Mouse (Mus musculus): ENCODE results near the gene Gnb2. TPM values are rescaled to one million over a fixed set of nuclear protein-coding genes. Genes with fewer than 3 reads are reported as not detected.

Gnb2 gene
- total RNA-seq, 2 experiments from 2014 or later: 245 to 248 TPM

GRCm38 (mm10) chr5:137493831-137494230 lies 39.5 kb downstream of the Gnb2 start:
- DNase-seq: peak; percentile 45 to 46
- intact Hi-C loops (cut with DNase I): no loop called here

- intact Hi-C loops (cut with DNase I): no loop called here
- peak; percentile 34 to 42 for DNase-seq
These were observed 41.8 kb downstream of the Gnb2 start for GRCm38 (mm10) chr5:137491559-137491958.

- intact Hi-C loops (cut with DNase I): no loop called here
- no peak for DNase-seq
These were observed 45.7 kb downstream of the Gnb2 start for GRCm38 (mm10) chr5:137487616-137488015.

- DNase-seq: no peak
- intact Hi-C loops (cut with DNase I): no loop called here
These were observed 47.5 kb downstream of the Gnb2 start for GRCm38 (mm10) chr5:137485851-137486155.

GRCm38 (mm10) chr5:137485071-137485850 lies 48.0 kb downstream of the Gnb2 start:
- intact Hi-C loops (cut with DNase I): no loop called here

GRCm38 (mm10) chr5:137481897-137482296 lies 51.4 kb downstream of the Gnb2 start:
- intact Hi-C loops (cut with DNase I): loop anchor here (5.0 kb wide), 1 partner anchor 280 kb away; no protein-coding TSS in a partner anchor
- DNase-seq: no peak

More at GRCm38 (mm10) chr5:137485071-137485850, 48.0 kb downstream of the Gnb2 start:
- no peak for DNase-seq

GRCm38 (mm10) chr5:137481138-137481537 lies 52.2 kb downstream of the Gnb2 start:
- intact Hi-C loops (cut with DNase I): loop anchor here (5.0 kb wide), 1 partner anchor 281 kb away; no protein-coding TSS in a partner anchor
- peak; percentile 81 to 90 for DNase-seq

Small RNAs within 50 kb of the gene (microRNA-seq; reads per million reads assigned to microRNA genes)
- 0 reads per million in 2 experiments for gene Mir6418 (ENCODE audit: borderline number of aligned reads in 2 of 2)

Other genes starting within 250 kb of the Gnb2 start
- 1 to 10 TPM; 2.9 to 3.1 TPM for gene Ache, start 246.0 kb downstream of the Gnb2 start, total RNA-seq (2021)
- gene Ufsp1, start 238.9 kb downstream of the Gnb2 start, total RNA-seq (2021): 1 to 10 TPM; 8.5 to 9.0 TPM
- 10 to 100 TPM; 58.3 to 62.6 TPM for gene Srrt, start 225.8 kb downstream of the Gnb2 start, total RNA-seq (2021)
- gene Trip6, start 219.1 kb downstream of the Gnb2 start, total RNA-seq (2021): 10 to 100 TPM; 11.1 to 14.3 TPM
- gene Slc12a9, start 199.9 kb downstream of the Gnb2 start, total RNA-seq (2021): 1 to 10 TPM; 2.0 to 3.6 TPM
- gene Ephb4, start 183.4 kb downstream of the Gnb2 start, total RNA-seq (2021): 10 to 100 TPM; 55.6 to 64.8 TPM
- gene Zan, start 56.4 kb downstream of the Gnb2 start, total RNA-seq (2021): not detected
- 10 to 100 TPM; 13.1 to 14.1 TPM for gene Pop7, start 31.0 kb downstream of the Gnb2 start, total RNA-seq (2021)
- gene Gigyf1, start 15.0 kb downstream of the Gnb2 start, total RNA-seq (2021): 10 to 100 TPM; 29.5 to 35.4 TPM
- gene Epo, start 268 bp downstream of the Gnb2 start, total RNA-seq (2021): not detected
- gene Actl6b, start 20.0 kb upstream of the Gnb2 start, total RNA-seq (2021): not detected
- not detected for gene Tfr2, start 36.3 kb upstream of the Gnb2 start, total RNA-seq (2021)
- 10 to 100 TPM; 16.5 to 16.8 TPM for gene Mospd3, start 67.5 kb upstream of the Gnb2 start, total RNA-seq (2021)
- gene Pcolce, start 80.3 kb upstream of the Gnb2 start, total RNA-seq (2021): 10 to 100 TPM; 58.1 to 65.1 TPM
- under 1 TPM; 0.16 to 0.31 TPM for gene Fbxo24, start 95.5 kb upstream of the Gnb2 start, total RNA-seq (2021)
- 10 to 100 TPM; 18.4 to 20.5 TPM for gene Lrch4, start 95.6 kb upstream of the Gnb2 start, total RNA-seq (2021)
- 1 to 10 TPM; 3.9 to 4.9 TPM for gene Gm20605, start 95.7 kb upstream of the Gnb2 start, total RNA-seq (2021)
- gene Sap25, start 107.8 kb upstream of the Gnb2 start, total RNA-seq (2021): 1 to 10 TPM; 1.2 to 1.7 TPM
- under 1 TPM; 0.14 to 0.75 TPM for gene Irs3, start 112.2 kb upstream of the Gnb2 start, total RNA-seq (2021)
- 10 to 100 TPM; 11.6 to 18.3 TPM for gene Agfg2, start 151.2 kb upstream of the Gnb2 start, total RNA-seq (2021)
- gene Nyap1, start 208.1 kb upstream of the Gnb2 start, total RNA-seq (2021): 1 to 10 TPM in 1 of 2 experiments, under 1 TPM in 1; 0.81 to 1.1 TPM
- 100 to 1,000 TPM; 260 to 268 TPM for gene Tsc22d4, start 212.2 kb upstream of the Gnb2 start, total RNA-seq (2021)
- gene Ppp1r35, start 245.3 kb upstream of the Gnb2 start, total RNA-seq (2021): 10 to 100 TPM; 10.7 to 12.3 TPM